Mouse (Mus musculus): ENCODE measurements around the gene Zg16.
"Not testable (repeated sequence)": the region's sequence is repeated elsewhere in the genome, so short reads cannot be mapped to it uniquely, and the experiment has no call there.

The Zg16 gene

DNA sequence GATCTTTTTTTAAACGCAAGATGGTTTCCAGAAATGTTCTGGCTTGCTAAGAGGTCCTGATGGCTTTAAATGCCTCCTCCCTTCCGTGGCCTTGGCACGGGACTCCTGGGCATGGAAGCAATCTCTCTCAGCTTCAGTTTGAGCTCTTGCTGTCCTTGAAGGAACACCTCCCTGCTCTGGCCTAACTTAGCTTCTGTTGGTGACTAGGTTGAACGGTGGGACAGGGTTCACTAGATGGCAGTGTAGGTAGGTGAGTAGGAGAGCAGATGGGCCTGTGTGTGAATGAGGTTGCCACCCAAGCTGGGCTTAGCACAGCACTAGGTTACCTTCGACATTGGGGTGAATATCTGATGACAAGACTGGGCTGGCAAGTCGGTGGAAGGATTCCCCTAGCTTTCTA, 16.8 kb upstream of the Zg16 start:
- DNase-seq (ENCODE audit: low read depth) = no peak

DNA sequence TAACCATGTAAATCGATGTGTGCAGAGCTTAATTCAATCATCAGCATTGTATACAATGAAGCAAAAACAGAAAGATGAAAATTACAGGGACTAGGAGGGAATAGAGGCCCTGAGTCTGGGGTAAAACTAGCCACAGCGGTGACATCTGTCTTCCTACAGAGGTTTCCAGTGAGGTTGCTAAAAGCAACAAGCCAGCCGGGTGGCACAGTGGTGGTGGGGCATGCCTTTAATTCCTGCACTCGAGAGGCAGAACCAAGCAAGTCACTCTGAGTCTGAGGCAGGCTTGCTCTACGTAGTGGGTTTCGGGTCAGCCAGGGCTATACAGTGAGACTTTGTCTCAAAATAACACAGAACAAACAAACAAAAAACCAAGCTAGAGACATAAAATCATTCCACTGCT, 15.0 kb upstream of the Zg16 start:
- DNase-seq (ENCODE audit: low read depth) = no peak

DNA sequence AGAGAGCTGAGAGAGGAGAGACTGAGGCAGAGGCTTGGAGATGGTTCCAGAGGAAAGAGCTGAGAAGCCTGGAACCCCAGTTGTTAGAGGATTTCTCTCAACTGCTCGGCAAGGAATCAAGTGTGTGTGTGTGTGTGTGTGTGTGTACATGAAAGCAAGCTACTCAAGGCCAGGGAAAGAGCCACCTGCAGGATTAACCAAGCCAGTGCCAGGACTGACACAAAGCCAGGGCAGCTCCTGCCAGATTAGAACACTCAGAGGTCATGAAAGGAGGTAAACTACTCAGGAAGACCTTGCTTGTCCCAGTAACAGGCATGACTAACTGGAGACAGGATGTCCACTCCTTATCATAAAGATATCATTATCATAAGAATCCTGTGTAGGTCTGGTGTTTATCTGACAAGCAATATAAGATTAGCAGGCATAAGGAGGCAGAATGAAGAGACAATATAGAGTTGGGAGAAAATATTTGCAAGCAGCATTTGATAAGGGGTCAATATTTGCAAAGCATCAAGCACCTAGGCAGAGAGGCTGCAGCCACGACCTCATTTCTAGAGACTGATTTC, 14.4 kb upstream of the Zg16 start:
- DNase-seq (ENCODE audit: low read depth) = no peak

DNA sequence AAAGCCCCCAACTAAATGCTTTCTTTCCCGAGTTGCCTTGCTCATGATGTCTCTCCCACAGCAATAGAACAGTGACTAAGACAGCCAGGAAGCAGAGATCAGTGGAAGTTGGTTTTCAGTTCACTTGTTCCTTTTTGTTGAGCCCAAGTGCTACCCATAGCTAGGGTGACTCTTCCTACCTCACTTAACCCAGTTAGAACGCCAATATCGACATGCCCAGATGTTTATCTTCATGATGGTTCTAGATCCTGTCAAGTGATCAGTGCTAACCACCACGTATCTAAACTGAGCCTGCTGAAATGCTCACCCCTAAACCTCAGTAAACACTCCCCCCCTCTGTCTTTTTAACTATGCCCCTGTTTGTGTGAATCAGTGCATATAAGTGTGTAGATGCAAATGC, 12.4 kb upstream of the Zg16 start:
- no peak for DNase-seq (ENCODE audit: low read depth)

DNA sequence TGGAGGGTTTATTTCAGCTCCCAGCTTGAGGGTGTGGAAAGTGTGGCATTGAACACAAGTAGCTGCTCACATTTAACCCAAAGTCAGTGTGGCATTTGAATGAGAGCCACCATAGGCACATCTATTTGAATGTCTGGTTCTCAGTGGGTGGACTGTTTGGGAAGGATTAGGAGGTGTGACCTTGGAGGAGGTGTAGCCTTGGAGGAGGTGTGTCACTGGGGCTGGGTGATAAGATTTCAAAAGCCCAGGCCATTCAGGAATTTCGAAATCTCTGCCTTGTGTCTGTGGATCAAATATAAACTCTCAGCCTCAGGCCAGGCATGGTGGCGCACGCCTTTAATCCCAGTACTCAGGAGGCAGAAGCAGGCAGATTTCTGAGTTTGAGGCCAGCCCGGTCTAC, 11.8 kb upstream of the Zg16 start:
- no peak for DNase-seq (ENCODE audit: low read depth)

DNA sequence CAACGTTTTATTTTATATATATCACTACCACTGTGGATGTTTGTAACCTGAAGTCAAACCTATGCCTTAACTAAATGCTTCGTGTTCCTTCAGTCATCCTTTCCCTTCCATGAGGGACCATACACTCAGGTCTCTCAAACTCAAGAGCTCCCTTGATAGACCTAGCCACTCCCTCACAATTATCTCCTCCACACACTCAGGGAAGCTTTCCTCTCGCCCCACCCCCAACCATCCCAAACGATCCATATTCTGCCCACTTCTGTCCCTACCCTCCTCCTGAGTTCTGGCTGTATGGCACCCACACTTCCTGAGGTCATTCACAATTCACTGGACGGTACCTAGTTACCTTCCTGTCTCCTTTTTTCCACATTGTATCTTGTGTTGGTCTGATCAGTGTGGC, 11.4 kb upstream of the Zg16 start:
- DNase-seq (ENCODE audit: low read depth) = no peak

DNA sequence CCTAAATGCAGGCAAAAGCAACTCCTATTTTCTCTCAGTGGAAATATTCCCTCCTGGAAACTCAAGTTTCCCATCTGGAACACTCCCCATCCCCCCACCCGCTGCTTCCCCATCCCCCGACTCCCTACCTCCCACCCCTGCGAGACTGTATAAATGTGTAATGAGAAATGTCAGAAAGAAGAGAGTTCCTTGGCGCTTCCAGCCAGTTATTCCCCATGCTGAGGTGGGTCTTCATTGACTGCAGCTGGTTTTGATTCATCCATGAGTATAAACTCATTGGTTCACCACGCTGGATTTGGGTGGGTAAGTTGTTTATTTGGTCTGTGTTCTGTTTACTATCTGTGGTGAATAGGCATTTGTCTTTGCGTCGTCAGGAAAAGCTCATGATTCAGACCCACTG, 9.3 kb upstream of the Zg16 start:
- no peak for DNase-seq (ENCODE audit: low read depth)

DNA sequence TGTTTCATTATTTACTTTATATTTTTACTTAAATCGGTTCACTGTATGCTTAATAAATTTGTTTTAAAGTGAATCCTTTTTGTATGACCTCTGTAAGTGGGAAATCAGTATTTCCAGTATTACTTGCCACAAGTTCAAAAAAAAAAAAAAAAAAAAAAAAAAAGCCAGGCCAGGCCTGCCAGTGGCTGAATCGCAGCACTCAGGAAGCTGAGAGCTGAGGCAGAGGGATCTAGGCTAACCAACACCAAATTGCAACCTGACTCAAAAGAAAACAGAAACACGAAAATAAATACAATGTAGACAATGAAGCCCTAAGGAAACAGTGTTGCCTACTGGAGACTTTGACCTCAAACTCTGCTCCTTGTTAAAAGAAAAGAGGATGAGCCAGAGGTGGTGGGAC, 6.8 kb upstream of the Zg16 start:
- DNase-seq (ENCODE audit: low read depth) = no peak

DNA sequence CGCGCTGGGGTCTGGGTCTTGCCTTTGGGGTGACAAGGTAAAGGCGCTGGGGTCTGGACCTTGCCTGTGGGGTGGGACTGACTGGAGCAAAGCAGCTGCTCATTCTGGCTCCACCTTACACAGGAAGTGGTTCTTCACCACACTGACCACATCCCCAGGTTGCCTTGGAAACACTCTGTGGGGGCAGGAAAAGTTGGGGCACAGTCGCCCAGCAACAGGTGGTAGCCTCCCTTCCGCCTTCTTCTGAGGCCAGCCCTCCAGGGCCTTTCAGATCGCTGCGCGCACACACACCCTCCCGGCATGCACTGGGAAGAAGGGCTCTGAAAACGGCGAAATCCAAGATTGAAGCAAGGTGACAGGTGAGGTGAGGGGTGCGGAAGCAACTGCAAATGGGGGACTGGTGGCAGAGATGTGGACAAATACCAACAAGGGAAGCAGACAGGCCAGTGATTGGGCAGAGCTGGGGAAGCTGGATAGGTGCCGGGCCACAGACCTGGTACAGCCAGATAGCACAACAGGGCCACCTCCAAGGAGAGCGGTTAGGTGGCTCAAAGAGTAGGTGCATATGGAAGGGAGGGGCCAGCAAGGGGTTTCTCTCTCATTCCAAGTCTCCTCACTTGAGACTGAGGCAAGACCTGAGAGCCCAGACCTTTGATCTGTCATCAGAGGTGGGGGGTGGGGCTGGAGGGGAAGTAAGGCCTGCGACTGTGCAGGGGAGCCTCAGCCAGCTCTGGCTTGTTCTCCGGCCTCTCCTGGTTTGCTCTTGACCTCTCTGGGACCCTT, 4.2 kb upstream of the Zg16 start, which contains the start of gene AI467606:
Gene AI467606, plus strand, starts transcription at position 246 of the 783 bp plus-strand sequence.
- DNase-seq (ENCODE audit: low read depth) = no peak

DNA sequence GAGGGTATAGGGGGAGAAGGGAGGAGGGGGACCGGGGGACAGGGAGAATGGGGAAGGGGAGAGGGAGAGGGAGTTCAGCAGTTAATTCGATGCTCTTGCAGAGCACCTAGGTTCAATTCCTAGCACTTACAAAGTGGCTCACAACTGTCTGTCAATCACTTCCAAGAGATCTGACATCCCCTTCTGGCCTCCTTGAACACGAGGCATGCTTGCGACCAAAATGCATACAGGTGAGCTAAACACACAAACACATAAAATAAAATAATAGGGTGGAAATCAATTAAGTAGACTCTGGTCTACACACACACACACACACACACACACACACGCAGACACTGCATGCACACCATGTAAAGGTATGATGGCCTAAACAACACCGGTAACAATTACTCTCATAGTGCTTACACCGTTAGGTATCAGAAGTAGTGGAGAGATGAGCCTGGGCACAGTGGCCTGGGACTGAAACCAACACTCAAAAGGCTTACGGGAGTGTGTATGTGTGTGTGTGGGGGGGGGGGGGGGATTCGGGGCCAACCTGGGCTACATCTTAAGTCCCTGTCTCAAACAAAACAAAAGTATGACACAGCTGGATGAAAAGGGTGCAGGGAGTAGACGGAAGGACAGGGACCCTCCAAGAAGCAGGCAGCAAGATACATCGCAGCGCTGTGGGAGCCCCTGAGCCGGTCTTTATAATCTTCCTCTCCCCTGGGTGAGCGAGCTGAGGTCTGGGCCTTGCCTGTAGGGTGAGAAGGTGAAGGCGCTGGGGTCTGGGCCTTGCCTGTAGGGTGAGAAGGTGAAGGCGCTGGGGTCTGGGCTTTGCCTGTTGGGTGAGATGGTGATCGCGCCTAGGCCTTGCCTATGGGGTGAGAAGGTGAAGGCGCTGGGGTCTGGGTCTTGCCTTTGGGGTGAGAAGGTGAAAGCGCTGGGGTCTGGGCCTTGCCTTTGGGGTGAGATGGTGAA, 3.3 kb upstream of the Zg16 start:
- DNase-seq (ENCODE audit: low read depth) = no peak

DNA sequence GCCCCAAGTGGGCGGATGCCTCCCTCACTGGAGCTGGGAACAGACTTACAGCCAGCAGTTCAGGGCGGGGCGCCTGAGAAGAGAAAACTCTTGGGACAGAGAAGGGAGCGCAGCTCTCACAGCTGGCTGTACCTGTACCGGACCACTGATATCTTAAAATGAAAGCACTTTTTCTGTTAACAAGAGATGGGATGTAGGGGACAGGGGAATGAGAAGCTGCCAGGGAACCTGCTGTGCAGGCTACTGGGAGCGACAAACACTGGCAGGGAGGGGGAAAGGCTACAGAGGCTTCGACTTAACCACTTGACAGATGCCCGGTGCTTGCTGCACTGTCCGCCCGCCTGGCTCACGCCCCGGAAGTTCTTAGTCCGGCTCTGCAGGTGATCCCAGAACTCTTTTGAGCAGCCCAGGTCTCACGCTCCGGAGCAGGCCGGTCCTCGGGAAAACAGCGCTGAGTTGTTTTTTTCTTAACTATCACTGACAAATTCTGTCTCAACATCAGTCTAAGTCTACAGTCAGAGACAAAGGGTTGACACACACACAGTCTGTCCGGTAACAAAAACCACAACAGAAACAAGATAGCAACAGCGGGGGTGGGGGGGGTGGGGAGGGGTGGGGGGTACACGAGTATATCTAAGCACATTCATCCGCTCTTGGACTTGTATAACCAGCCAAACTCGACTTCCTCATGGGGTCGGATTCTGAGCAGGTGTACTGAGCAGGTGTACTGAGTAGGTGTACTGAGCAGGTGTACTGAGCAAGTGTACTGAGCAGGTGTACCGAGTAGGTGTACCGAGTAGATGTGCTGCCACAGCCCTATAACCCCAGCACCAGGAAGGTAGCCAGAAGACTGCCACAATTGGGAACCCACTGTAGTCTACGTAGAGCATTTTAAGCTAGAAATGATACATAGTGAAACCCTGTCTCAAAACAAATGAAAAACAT, 2.0 kb upstream of the Zg16 start:
- DNase-seq (ENCODE audit: low read depth) = no peak

DNA sequence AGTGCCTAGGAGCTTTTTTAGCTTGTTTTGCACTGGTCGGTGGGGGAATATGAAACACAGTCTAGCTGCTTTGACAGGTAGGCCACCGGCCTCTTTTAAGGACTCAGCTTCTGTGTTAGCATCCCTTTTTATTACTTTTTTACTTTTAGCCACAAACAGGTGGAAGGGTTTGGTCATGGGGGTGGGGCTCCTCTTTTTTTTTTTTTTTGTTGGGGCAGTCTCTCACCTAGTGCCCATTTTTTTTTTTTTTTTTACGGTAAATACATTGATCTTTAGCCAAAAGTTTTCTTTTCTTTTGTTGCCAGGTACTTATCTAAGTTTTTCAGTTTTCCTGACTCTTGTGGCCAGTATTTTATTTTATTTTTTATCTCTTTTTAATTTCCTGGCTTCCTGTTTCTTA, 955 bp upstream of the Zg16 start:
- no peak for DNase-seq (ENCODE audit: low read depth)

DNA sequence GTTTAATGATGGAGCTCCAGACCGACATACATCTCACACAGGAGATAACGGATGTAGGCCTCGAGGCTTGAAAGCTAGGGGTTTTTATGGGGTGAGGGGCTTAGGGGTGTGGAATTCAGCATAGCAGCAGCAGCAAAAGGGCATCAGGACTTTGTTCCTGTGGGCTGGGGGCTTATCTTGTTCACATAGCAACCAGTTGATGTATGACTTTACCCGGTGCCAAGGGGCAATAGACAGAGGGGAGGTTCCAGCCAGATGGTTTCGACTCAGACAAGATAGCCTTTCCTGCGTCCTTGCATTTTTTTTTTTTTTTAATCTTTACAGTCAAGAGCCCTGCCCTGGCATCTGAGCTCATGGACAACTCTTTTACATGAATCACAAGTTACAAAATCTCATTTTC, 1.4 kb downstream of the Zg16 start:
- DNase-seq (ENCODE audit: low read depth) = not testable (repeated sequence)

DNA sequence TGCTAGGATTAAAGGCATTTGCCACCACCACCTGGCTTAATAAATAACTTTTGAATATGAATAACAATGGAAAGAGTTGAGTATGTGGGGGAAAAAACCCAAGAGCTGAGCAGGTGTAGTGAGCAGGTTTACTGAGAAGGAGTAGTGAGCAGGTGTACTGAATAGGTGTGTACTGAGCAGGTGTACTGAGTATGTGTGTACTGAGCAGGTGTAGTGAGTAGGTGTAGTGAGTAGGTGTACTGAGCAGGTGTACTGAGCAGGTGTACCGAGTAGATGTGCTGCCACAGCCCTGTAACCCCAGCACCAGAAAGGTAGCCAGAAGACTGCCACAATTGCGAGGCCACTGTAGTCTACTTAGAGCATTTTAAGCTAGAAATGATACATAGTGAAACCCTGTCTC, 2.3 kb downstream of the Zg16 start:
- DNase-seq (ENCODE audit: low read depth) = no peak

DNA sequence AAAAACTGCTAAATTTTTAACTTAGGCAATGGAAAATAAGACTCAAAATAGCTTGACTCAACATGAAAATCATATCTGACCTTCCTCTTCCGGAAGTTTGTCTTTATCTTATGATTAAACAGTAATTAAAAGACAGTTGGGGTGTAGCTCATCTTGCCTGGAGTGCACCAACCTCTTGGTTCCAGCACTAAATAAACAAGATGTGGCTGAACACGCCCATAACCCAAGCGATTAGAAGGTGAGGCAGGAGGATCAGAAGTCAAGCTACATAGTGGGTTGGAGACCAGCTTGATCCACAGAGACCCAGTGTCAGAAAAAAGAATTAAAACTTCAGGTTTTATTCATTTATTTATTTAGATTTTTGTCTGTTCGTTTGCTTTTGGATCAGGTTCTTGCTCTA, 3.4 kb downstream of the Zg16 start:
- DNase-seq (ENCODE audit: low read depth) = no peak

DNA sequence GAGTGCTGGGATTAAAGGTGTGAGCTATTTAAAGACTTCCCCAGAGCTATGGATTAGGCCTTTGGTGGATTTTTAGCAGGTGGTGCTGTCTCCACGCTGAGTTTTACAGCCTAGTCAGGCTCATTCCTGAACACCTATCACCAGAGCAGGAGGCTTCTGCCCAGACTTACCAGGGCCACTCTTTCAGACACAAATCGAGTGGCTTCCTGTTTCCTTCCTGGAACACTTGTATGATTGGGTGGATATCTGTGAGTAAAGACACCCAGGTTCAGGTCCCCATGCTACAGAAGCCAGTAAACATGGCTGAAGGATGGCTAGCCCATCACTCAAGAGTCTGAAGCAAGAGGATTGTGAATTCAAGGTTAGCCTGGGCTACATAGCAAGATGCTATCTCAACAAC, 4.1 kb downstream of the Zg16 start:
- DNase-seq (ENCODE audit: low read depth) = no peak

DNA sequence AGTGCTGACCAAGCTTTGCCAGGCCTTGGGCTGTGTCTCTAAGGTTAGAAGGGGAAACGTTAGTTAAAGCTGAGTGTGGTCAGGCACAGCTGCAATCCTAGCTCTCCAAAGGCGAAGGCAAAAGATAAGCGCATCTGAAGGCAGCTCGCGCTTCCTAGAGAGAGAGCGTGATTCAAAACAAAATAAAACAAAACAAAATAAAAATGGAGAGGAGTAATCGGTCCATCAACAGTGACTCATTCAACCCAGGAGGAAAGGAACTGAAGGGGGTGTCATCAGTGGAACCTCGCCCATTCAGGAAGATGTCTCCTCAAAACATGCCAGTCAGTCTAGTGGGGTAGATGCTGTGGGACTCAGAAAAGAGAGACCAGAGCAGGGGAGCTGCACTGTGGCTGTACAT, 4.9 kb downstream of the Zg16 start:
- no peak for DNase-seq (ENCODE audit: low read depth)

DNA sequence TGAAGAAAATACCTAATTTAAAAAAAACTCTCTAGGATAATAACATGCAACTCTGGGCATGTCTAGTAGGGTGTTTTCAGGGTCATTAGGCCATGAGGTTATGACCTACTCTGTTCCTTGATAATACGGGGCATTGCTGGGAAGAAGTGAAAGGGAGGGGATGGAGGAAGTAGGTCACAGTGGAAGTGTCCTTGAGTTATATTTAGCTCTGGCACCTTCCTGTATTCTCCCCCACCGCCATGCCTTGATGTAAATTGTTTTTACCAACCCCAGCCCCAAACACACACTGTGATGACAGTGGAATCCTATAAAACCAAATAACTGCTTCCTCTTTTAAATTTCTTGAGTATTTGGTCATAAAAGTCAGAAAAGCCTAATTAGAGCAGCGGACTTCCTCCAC, 7.1 kb downstream of the Zg16 start:
- DNase-seq (ENCODE audit: low read depth) = no peak

DNA sequence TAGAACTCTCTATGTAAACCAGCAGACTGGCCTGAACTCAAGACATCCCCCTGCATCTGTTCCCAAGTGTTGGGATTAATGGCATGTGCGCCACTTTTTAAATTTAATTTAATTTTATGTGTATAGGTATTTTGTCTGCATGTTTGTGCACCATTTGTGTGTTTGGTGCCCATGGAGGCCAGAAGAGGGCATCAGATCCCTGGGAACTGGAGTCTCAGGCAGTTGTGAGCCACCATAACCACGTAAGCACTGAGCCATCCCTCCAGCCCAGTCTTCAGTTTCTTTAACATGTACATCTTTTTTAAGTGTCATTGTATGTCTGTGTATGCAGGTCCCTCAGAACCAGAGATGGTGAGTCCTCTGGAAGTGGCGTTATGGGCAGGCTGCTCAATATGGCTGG, 9.4 kb downstream of the Zg16 start:
- no peak for DNase-seq (ENCODE audit: low read depth)

DNA sequence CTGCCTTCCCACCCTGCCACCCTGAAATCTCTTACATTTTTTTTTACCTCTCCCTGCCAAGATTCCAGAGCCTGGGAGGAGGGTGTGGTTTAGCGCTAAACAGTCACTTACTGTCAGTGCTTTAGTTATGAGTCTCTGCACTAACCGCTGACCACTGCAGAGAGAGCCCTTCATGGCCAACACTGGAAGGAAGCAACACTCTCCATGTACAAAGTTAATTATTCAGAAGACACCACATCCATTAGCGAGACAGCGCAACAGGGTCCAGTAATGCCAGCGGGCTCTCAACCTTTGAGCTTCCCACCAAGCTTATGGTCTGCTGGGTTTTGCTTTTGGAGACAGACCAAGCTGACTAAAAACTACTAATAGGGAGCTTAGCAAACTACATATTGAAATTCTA, 10.9 kb downstream of the Zg16 start:
- DNase-seq (ENCODE audit: low read depth) = no peak

DNA sequence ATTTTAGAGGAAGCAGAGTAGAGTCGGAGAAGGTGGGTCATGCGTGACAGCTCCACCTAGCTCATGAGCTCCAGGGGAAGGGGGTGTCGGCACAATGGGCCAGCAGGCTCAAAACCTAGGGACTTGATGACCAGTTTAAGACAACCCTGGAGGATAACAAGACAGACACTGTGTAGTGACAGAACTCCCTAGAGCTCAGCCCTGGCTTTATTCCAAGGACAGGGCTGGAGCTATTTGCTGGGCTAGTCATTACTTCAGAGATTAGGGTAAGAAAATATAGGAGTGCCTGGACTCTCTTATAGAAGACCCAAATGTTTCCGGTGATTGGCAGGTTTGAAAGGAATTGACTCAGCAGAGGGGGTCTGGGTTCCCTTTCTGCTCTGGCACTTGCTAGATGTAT, 13.9 kb downstream of the Zg16 start:
- no peak for DNase-seq (ENCODE audit: low read depth)

DNA sequence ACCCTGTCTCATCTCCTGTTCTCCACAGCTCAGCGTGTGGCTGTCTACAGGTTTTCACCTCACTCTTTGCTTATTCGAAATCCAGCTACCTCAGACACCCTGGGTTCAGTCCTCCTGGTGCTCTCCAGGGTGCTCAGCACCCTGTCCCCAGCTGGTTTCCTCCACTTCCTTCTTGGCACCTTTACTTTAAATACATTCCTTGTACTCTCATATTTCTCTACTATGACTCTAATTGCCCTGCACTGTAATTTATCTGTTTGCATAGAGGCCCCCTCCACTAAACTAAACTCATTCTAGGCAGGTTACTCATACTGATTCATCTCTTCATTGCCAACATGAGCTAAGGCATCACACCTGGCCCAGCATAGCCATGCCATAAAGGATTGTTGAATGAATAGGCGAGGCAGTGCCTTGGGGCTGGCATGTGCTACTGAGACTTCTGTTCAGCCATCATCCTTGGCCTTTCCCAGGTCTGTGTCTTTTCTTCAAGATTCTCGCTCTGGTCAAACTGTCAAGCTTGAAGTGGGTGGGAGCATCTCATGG, 16.2 kb downstream of the Zg16 start:
- no peak for DNase-seq (ENCODE audit: low read depth)

All from fibroblast of lung, adult 2 months (primary cell).